Mouse (Mus musculus) thymus, postnatal 10 days (tissue): ENCODE results near the gene Pde9a.

ENCODE experiments used
- DNase-seq, 2 experiments: peaks; one replicate each; pipeline ENCODE4 v3.0.0; 2021; ENCODE audit warnings: low spot score in 2 of 2

The Pde9a gene

GRCm38 (mm10) chr17:31433401-31433928, 47.5 kb downstream of the Pde9a start:
- DNase-seq = no peak

DNA sequence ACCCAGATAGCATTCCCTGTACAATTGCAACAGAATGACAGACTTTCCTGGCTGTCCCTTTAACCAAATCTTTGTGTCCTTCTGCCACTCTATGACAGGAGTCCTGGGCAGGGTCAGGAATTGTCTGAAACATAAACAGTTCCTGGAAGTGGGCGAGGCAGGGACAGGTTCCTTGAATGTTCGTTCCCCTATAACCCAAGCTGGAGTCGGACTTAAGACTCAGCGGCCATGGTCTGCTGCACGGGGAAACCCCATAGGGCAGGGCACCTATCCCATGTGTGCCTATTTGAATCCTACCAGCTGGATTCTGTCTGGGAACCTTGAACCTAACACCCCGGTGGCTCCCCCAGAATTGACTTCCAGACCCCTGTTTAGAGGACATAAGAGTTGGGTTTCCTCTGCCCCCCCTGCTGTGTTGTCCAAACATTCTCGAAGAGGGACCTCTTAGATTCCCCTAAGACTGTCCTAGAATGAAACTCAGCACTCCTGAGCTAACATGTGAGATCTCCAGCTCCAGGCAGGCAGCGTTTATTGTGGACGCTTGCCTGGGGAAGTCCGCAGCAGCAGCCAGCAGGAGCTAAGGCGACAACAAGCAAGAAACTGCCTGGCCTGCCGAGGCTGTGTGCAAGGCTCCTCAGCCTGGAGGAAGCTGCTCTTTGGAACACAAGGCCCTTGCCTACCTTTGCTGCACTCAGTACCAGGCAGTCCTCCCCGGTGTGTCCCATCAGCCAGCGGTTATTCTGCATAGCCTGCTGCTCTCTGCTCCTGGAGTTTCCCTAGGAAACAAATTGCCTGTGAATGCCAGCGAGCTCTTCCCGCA, 48.2 kb downstream of the Pde9a start:
- no peak for DNase-seq

- no peak for DNase-seq
Measured at GRCm38 (mm10) chr17:31434825-31435325, 48.9 kb downstream of the Pde9a start.

GRCm38 (mm10) chr17:31435934-31436813, 50.2 kb downstream of the Pde9a start:
- DNase-seq = no peak

DNA sequence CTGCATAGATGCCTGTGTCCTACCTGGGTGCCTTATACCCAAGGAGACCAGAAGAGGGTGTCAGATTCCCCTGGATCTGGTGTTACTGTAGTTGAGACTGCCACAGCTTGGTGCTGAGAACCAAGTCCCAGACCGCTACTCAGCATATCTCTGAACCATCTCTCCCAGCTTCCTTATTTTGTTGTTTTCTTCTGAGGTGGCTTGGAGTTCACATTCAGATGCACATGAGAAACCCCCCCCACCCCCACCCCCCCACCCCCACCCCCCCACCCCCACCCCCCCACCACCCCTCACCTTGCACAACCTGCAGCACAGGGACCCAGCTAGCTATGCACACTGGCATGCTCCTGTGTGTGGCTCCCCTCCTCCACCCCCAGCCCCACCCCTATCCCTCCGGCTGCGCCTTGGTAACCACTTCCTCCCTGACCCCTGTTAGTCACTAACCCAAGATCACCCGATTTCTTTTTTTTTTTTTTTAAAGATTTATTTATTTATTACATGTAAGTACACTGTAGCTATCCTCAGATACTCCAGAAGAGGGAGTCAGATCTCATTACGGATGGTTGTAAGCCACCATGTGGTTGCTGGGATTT, 50.9 kb downstream of the Pde9a start:
- DNase-seq = no peak

DNA sequence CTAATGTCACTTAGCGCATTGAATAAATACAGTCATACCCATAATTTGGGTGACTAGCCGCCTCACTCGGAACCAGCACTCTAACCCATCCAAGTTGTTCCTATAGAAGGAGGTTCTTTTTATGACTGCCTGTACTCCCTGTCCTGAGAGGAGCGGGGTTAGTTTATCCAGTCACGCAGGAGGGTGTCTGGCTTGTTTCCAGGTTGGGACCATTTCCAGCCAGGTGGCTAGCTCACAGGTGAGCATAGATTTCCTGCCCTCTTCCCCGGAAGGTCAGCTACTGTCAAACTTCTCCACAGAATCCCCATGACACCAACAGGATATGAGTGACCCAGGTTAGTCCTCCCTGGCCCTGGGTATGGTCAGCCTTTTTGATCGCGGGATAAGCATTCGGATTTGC, 51.5 kb downstream of the Pde9a start:
- no peak for DNase-seq

DNA sequence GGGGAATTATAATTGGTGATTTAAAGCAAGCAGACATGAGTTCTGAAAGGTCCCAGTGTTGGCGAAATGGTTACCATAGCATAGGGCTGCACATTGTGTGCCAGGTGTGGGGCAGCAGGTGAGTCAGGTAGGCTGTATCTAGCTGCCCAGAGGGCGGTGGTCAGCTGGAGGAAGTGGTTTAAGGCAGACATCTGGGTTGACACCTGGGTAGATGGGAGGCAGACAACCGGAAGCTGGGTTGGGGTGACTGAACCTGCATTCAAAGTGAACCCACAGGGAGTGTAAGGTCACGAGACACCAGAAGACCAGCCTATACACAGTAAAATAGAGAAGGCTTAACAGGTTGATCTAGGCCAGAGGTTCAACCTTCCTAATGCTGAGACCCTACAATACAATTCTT, 54.0 kb downstream of the Pde9a start:
- peak; percentile 14 to 20 for DNase-seq

DNA sequence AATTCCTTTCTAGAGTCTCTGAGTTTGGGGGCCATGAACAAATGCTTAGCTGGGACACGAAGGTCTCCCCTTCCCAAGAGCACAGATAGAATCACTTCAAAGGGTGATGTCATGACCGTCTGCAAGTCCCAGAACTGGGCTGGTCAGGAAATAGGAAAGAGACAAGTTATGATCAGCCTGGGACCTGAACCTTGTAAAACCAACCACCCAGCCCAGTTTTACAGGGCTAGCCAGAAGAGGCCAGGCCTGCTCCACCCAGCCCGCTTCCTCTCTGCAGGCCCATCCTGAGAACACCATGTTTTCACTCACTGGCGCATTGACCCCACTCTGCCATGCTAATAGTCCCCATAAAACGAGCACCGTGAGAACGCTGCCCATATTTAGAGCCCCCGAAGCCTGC, 56.5 kb downstream of the Pde9a start:
- DNase-seq = no peak

GRCm38 (mm10) chr17:31444251-31444650, 58.2 kb downstream of the Pde9a start:
- DNase-seq = no peak

- DNase-seq = no peak
Measured at GRCm38 (mm10) chr17:31445061-31445731, 59.2 kb downstream of the Pde9a start.

GRCm38 (mm10) chr17:31447766-31448165, 61.8 kb downstream of the Pde9a start:
- DNase-seq = no peak

GRCm38 (mm10) chr17:31448519-31448918, 62.5 kb downstream of the Pde9a start:
- DNase-seq = no peak

GRCm38 (mm10) chr17:31450206-31450605, 64.2 kb downstream of the Pde9a start:
- DNase-seq = no peak

GRCm38 (mm10) chr17:31451179-31451708, 65.2 kb downstream of the Pde9a start:
- no peak for DNase-seq

DNA sequence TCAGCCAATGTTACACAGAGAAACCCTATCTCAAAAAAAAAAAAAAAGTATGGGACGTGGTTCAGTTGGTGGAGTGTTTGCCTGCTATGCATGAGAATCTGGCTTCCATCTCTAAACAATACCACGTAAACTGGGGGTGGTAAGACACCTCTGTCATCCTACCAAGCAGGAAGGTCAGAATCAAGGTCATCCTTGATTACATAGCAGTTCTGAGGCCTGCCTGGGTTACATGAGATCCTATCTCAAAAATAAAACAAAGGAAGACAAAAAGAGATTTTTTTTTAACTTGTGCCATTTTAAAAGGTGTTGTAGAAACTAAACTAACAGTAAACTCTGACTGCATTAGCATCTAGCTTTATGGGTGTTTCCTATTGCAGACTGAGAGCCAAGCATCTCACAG, 66.8 kb downstream of the Pde9a start:
- no peak for DNase-seq

GRCm38 (mm10) chr17:31453476-31453875, 67.5 kb downstream of the Pde9a start:
- DNase-seq = no peak

DNA sequence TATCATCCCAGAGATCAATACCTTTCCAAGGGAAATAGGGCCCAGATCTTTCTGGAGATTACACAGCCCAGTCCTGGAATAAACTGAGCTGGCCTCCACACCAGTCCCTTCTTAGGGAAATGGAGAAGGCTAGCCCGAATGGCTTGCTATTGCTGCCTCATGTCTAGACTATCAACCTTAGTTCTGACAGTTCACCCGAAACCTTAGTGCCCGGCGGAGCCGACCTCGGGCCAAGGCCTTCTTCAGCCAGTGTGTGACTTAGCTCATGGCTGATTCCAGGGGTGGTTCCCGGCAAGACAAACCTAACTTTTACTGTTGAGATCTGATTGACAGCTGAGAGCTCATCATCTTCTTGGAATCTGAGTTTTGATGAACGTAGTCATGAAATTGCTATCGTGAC, 68.0 kb downstream of the Pde9a start:
- no peak for DNase-seq

- no peak for DNase-seq
Measured at GRCm38 (mm10) chr17:31456723-31457567, 70.9 kb downstream of the Pde9a start.

DNA sequence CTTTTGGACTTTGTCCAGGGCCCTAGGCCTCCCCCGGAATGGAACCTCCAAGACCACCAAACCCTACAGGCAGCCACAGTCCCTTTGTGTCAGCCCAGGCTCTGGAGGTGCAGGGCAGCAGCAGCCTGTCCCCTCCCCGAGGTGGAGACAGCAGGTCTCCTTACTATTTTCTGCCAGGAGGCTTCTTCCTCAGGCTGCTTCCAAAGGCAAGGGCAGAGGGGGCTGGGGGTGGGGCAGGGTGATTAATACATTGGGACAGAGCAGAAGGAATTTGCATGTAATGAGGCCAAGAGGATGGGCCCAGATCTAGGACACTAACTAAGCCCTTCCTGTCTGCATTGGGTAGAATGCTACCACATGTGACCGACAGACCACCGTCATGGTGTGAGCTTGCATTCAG, 74.4 kb downstream of the Pde9a start:
- DNase-seq = no peak

DNA sequence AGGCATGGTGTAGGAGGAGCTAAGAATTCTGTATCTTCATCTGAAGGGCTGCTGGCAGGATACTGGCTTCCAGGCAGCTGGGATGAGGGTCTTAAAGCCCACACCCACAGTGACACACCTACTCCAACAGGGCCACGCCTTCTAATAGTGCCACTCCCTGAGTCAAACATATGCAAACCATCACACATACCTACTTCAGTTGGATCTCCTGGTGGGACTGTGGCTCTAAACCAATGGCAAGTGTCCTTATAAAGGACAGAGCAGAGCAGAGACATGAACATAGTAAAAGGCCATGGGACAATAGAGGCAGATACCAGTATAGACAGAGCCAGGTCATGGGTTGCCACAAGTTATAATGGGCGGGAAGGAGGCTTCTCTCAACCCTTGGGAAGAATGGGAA, 76.5 kb downstream of the Pde9a start:
- no peak for DNase-seq
